Mouse (Mus musculus): ENCODE results near the gene Garnl3. TPM values are rescaled to one million over a fixed set of nuclear protein-coding genes. Genes with fewer than 3 reads are reported as not detected.

The Garnl3 gene
- total and polyA plus RNA-seq, 3 experiments = 0.08 to 0.19 TPM; not detected in 1

DNA sequence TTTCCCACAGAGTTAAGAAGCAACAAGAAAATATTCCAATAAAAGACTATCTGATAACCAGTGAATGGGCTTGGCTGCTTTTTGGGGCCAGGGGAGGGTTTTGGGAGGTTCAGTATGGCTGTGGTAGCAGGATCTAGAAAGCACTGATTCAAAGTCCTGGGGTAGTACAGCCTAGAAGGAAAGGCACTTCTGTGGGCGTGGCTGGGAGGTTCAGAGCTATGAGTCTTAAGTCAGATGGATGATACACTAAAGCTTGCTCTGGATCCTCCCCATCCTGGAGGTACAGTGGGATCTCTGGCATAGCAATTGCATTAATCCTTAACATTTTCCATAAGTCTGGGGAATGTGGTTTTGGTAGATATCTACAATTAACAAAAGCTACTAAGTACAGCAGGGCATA is 167.5 kb downstream of the Garnl3 start (continued):
- TF ChIP-seq NRF1 (IDR thresholded peaks at IDR 0.05; ENCODE audit: low read depth, low read length) (no peak), KAT2A (IDR thresholded peaks at IDR 0.05; ENCODE audit: insufficient replicate concordance, low read length) (no peak), EP300 (IDR thresholded peaks at IDR 0.05; ENCODE audit: low read length) (no peak)

DNA sequence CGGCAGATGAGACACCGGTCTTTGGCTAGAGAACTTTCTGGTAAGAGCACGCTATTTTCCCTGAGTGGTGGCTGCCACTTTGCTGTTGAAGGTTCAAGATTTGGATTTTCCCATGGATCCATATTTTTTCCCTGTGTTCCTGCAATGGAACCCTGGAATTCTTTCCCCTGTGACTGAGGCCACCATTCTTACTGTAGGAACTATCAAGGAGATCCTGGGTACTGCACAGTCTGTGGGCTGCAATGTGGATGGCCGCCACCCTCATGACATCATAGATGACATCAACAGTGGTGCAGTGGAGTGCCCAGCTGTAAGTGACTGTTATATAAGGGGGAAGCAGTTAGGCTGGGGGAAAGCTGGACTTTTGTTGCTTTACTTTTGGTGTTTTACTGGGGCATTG is 167.9 kb downstream of the Garnl3 start:
- dilution Hi-C loops (cut with MboI; ENCODE audit: extremely low pct_ligation_motif_present, extremely low pct_unique_long_range_greater_than_20kb, low sequenced_read_pairs) = no loop called here
- DNase-seq (ENCODE audit: extremely low read depth) = peak; percentile 31
- in situ Hi-C loops (cut with MboI; ENCODE audit: low pct_ligation_motif_present, low pct_unique_long_range_greater_than_20kb, low sequenced_read_pairs) = no loop called here
- H3K9me3 ChIP-seq (replicated peaks; ENCODE audit: low read length) = no peaks in the 10 kb centered on the region
- peak overlapping the region; percentile 82 to 97 (median 93) for H3K4me3 ChIP-seq (replicated peaks in 1 of 3; ENCODE audit: low read depth in 2 of 3, low read length in 2 of 3, poor library complexity in 1 of 3)
- H3K36me3 ChIP-seq (replicated peaks in 1 of 2; ENCODE audit: control insufficient read depth in 1 of 2, insufficient read depth in 1 of 2, low read length in 1 of 2) = peaks cover 27 to 47% of the 10 kb centered on the region in 2 experiments
- peak overlapping the region; percentile 100 for H3K9ac ChIP-seq (ENCODE audit: insufficient read depth, low read depth)
- TF ChIP-seq TCF12 (IDR thresholded peaks at IDR 0.05; ENCODE audit: low read depth, low read length) (no peak), SIN3A (IDR thresholded peaks at IDR 0.05; ENCODE audit: low read length) (peak; percentile 59), POLR2A (IDR thresholded peaks at IDR 0.05; ENCODE audit: low read depth, low read length) (peak; percentile 31; the same call in 1 of the 2 replicates), NRF1 (IDR thresholded peaks at IDR 0.05; ENCODE audit: low read depth, low read length) (no peak), MAX (IDR thresholded peaks at IDR 0.05; ENCODE audit: low read length) (no peak), JUN (IDR thresholded peaks at IDR 0.05; ENCODE audit: insufficient read depth, low read depth, low read length) (peak; percentile 10; the same call in 1 of the 2 replicates), NELFE (IDR thresholded peaks at IDR 0.05; ENCODE audit: low read depth, low read length) (0 out of 2 replicates have a peak, but pooled peaks have one; percentile 18), MAFK (IDR thresholded peaks at IDR 0.05; ENCODE audit: insufficient replicate concordance, low read length) (no peak), MXI1 (IDR thresholded peaks at IDR 0.05; ENCODE audit: low read depth, low read length) (peak; percentile 44; the same call in 1 of the 2 replicates), SMC3 (IDR thresholded peaks at IDR 0.05; ENCODE audit: low read depth, low read length) (no peak)
- H3K4me1 ChIP-seq (ENCODE audit: control insufficient read depth in 1 of 2, insufficient read depth in 2 of 2) = peaks cover 8 to 46% of the 10 kb centered on the region in 2 experiments
- peak overlapping the region; percentile 90; the same call in 1 of the 2 replicates for H3K27ac ChIP-seq (ENCODE audit: insufficient read depth, low read depth)
- H3K79me2 ChIP-seq (replicated peaks; ENCODE audit: control insufficient read depth, extremely low read depth, insufficient read depth, poor library complexity, severe bottlenecking) = peaks cover 34% of the 10 kb centered on the region
- no peaks in the 10 kb centered on the region for H3K27me3 ChIP-seq (replicated peaks)
- peak overlapping the region; percentile 78 for H3K4me2 ChIP-seq (ENCODE audit: insufficient read depth, low read depth, poor library complexity, severe bottlenecking)

DNA sequence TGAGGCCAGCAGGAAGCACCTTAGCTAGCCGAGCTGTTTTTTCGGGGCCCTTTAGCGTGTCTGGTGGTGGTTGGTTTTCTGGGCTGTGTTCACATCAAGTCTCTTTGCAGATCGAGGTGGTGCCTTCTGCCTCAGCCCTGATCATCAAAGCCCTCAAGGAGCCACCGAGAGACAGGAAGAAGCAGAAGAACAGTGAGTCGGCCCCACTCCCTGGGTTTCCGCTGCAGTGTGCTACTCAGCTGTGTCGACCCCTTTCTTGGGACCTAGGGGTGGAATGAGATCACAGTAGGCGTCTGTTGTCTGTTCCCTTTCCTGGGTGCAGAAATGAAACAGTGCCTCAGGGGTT is 168.6 kb downstream of the Garnl3 start:
- in situ Hi-C loops (cut with MboI; ENCODE audit: low pct_ligation_motif_present, low pct_unique_long_range_greater_than_20kb, low sequenced_read_pairs) = no loop called here
- H3K4me2 ChIP-seq (ENCODE audit: insufficient read depth, low read depth, poor library complexity, severe bottlenecking) = peak overlapping the region; percentile 78
- peak overlapping the region; percentile 82 to 97 (median 93) for H3K4me3 ChIP-seq (replicated peaks in 1 of 3; ENCODE audit: low read depth in 2 of 3, low read length in 2 of 3, poor library complexity in 1 of 3)

More for the DNA sequence above, 168.6 kb downstream of the Garnl3 start:
- dilution Hi-C loops (cut with MboI; ENCODE audit: extremely low pct_ligation_motif_present, extremely low pct_unique_long_range_greater_than_20kb, low sequenced_read_pairs) = no loop called here
- peaks cover 27 to 44% of the 10 kb centered on the region in 2 experiments for H3K36me3 ChIP-seq (replicated peaks in 1 of 2; ENCODE audit: control insufficient read depth in 1 of 2, insufficient read depth in 1 of 2, low read length in 1 of 2)
- peaks cover 8 to 39% of the 10 kb centered on the region in 2 experiments for H3K4me1 ChIP-seq (ENCODE audit: control insufficient read depth in 1 of 2, insufficient read depth in 2 of 2)
- no peaks in the 10 kb centered on the region for H3K27me3 ChIP-seq (replicated peaks)
- H3K9me3 ChIP-seq (replicated peaks; ENCODE audit: low read length) = no peaks in the 10 kb centered on the region
- peak overlapping the region; percentile 90 for H3K27ac ChIP-seq (ENCODE audit: insufficient read depth, low read depth)
- peaks cover 34% of the 10 kb centered on the region for H3K79me2 ChIP-seq (replicated peaks; ENCODE audit: control insufficient read depth, extremely low read depth, insufficient read depth, poor library complexity, severe bottlenecking)
- peak; percentile 29 for DNase-seq (ENCODE audit: extremely low read depth)
- TF ChIP-seq BHLHE40 (IDR thresholded peaks at IDR 0.05; ENCODE audit: low read depth, low read length) = no peak
- TF ChIP-seq POLR2A (IDR thresholded peaks at IDR 0.05; ENCODE audit: low read depth, low read length) = peak; percentile 27; the same call in 1 of the 2 replicates
- H3K9ac ChIP-seq (ENCODE audit: insufficient read depth, low read depth) = peak overlapping the region; percentile 100

Data from CH12.LX (cell line).